Mouse (Mus musculus) brown adipose tissue, adult 24 weeks (tissue): ENCODE data around the gene Kirrel. TPM values are rescaled to one million over a fixed set of nuclear protein-coding genes. Genes with fewer than 3 reads are reported as not detected.

Source experiments
- H3K27ac ChIP-seq: fragments of 200-500 bp; replicated peaks from 2 replicates; pipeline ENCODE4 v1.5.1; 2012; ENCODE audit warnings: low read depth, mild to moderate bottlenecking, low read length
- H3K4me1 ChIP-seq: fragments of 200-500 bp; 2 replicates; pipeline ENCODE4 v1.6.1; 2012; ENCODE audit warnings: low read length, mixed read lengths; ENCODE audit not compliant: control insufficient read depth, insufficient read depth, insufficient read length
- H3K4me3 ChIP-seq: fragments of 200-500 bp; 2 replicates; pipeline ENCODE4 v1.5.1; 2012; ENCODE audit warnings: low read depth, mild to moderate bottlenecking, low read length, moderate library complexity; ENCODE audit not compliant: insufficient read depth
- polyA plus RNA-seq: library from polyadenylated mRNA; stranded (reverse); fragments of >200 nt; gene quantifications from 2 replicates; pipeline ENCODE4 v1.2.4, GENCODE M21; 2012; ENCODE audit not compliant: missing spikeins, insufficient read depth, insufficient read length

Kirrel gene
- polyA plus RNA-seq, 1 experiment: 4.8 TPM

- Histone ChIP-seq H3K27ac (no peak overlapping the region), H3K4me3 (no peak overlapping the region), H3K4me1 (no peaks in the 10 kb centered on the region)
Observed at GRCm38 (mm10) chr3:87038500-87038899, 136.0 kb downstream of the Kirrel start.

GRCm38 (mm10) chr3:87034061-87034460 lies 140.5 kb downstream of the Kirrel start:
- no peak overlapping the region for H3K4me3 ChIP-seq
- H3K4me1 ChIP-seq: no peaks in the 10 kb centered on the region
- no peak overlapping the region for H3K27ac ChIP-seq

GRCm38 (mm10) chr3:87033357-87033756 lies 141.2 kb downstream of the Kirrel start:
- Histone ChIP-seq H3K27ac (no peak overlapping the region), H3K4me3 (no peak overlapping the region), H3K4me1 (no peaks in the 10 kb centered on the region)

GRCm38 (mm10) chr3:87030855-87031254 lies 143.7 kb downstream of the Kirrel start:
- Histone ChIP-seq H3K4me3 (no peak overlapping the region), H3K4me1 (no peaks in the 10 kb centered on the region), H3K27ac (no peak overlapping the region)

Other genes starting within 250 kb of the Kirrel start
- 87.5 and 141 TPM in 2 replicates for gene Cd1d1, start 175.3 kb downstream of the Kirrel start, polyA plus RNA-seq
- 4.7 and 13.7 TPM in 2 replicates for gene Fcrls, start 89.0 kb upstream of the Kirrel start, polyA plus RNA-seq
- gene Cd5l, start 183.1 kb upstream of the Kirrel start, polyA plus RNA-seq: not detected in 2 replicates
- not detected in 2 replicates for gene Fcrl1, start 201.6 kb upstream of the Kirrel start, polyA plus RNA-seq